Mouse (Mus musculus): ENCODE data around the gene Adam12. TPM values are rescaled to one million over a fixed set of nuclear protein-coding genes. Genes with fewer than 3 reads are reported as not detected.

Gene Adam12
- polyA plus RNA-seq, 1 experiment from 2014 or later = 2.8 TPM

DNA sequence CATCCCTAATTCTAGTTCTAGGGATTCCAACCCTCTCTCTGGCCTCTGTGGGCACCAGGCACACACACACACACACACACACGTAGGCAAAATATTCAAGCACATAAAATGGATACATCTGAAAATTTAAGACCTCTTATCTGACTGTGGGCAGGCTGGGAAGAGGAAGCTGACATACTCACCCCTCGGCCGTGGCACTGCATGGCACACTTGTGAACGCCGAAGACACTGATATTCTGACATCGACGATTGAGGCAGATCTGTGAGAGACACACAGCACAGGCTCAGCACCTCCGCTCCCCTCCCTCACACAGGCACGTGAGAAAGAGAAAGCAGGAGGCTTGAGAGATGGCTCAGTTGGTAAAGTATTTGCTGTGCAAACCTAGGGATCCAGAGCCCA, 315.7 kb downstream of the Adam12 start:
- Histone ChIP-seq H3K27me3 (ENCODE audit: insufficient read depth, low read length) (no peaks in the 10 kb centered on the region), H3K4me1 (replicated peaks; ENCODE audit: insufficient read depth, low read length) (no peaks in the 10 kb centered on the region), H3K4me3 (replicated peaks; ENCODE audit: low read depth, low read length) (no peak overlapping the region), H3K9ac (ENCODE audit: low read depth, low read length) (no peak overlapping the region), H3K9me3 (replicated peaks; ENCODE audit: low read length) (no peaks in the 10 kb centered on the region; the same call in 1 of the 2 replicates), H3K36me3 (ENCODE audit: insufficient read depth, low read length) (no peaks in the 10 kb centered on the region), H3K27ac (no peak overlapping the region), H3K4me2 (ENCODE audit: low read length) (no peak overlapping the region)
- TF ChIP-seq CTCF (IDR thresholded peaks at IDR 0.05; ENCODE audit: low read depth) = no peak
- ATAC-seq (replicated peaks; ENCODE audit: low FRiP score, low read depth) (no peak), DNase-seq (ENCODE audit: low spot score) (no peak)
- 88% methylated on average over 9 of the region's 9 CpGs for WGBS

DNA sequence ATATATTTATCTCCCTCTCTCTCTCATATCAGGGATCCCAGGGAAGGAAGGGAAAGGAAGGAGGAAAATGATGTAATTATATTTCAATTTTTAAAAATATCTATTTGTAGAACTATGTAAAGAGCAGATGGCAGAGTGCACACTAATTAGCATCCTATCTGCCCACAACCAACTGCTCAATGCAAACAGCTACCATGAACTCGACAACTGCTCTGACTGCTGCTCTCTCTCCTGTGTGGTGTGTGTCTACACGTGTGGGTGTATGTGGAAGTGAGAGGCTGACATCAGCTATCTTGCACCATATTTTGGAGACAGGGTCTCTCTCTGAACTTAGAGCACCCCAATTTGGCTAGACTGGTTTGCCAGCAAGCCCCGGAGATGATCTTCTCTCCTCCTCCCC, 320.1 kb downstream of the Adam12 start:
- no peaks in the 10 kb centered on the region for H3K27me3 ChIP-seq (ENCODE audit: insufficient read depth, low read length)
- no peak for TF ChIP-seq CTCF (IDR thresholded peaks at IDR 0.05; ENCODE audit: low read depth)
- ATAC-seq (replicated peaks; ENCODE audit: low FRiP score, low read depth) = no peak
- H3K27ac ChIP-seq = no peak overlapping the region
- no peaks in the 10 kb centered on the region for H3K36me3 ChIP-seq (ENCODE audit: insufficient read depth, low read length)
- H3K4me1 ChIP-seq (replicated peaks; ENCODE audit: insufficient read depth, low read length) = no peaks in the 10 kb centered on the region
- H3K9me3 ChIP-seq (replicated peaks; ENCODE audit: low read length) = no peaks in the 10 kb centered on the region; the same call in 1 of the 2 replicates
- no peak for DNase-seq (ENCODE audit: low spot score)
- H3K4me3 ChIP-seq (replicated peaks; ENCODE audit: low read depth, low read length) = no peak overlapping the region
- 93% methylated on average over 3 of the region's 3 CpGs for WGBS
- no peak overlapping the region for H3K9ac ChIP-seq (ENCODE audit: low read depth, low read length)
- no peak overlapping the region for H3K4me2 ChIP-seq (ENCODE audit: low read length)

DNA sequence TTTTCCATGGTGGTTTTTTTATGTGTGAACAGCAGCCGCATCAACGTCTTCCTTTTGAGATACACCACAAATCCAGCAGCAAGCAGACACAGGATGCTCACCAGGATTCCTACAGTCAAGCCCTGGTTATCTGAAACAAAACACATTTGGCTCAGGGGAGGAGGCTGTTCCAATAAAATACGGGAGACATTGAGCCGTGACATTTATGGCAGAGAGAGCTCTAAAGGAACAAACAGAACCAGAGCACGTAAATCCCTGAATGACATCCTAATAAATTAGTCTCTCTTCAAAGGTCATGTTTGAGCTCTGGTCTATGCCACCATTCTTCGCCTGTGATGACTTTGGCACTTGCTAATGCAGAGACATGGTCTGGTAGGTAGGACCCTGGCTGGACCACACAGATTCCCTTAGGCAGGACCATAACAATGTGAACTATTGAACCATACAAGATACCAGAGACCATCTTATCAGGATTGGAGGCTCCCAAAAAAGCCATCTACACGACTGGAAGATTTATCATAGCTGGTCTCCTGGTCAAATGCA, 322.0 kb downstream of the Adam12 start:
- Histone ChIP-seq H3K4me1 (replicated peaks; ENCODE audit: insufficient read depth, low read length) (no peaks in the 10 kb centered on the region), H3K4me2 (ENCODE audit: low read length) (no peak overlapping the region), H3K36me3 (ENCODE audit: insufficient read depth, low read length) (no peaks in the 10 kb centered on the region), H3K9me3 (replicated peaks; ENCODE audit: low read length) (no peaks in the 10 kb centered on the region; the same call in none of the 2 replicates), H3K4me3 (replicated peaks; ENCODE audit: low read depth, low read length) (no peak overlapping the region), H3K27ac (no peak overlapping the region), H3K9ac (ENCODE audit: low read depth, low read length) (no peak overlapping the region), H3K27me3 (ENCODE audit: insufficient read depth, low read length) (no peaks in the 10 kb centered on the region)
- ATAC-seq (replicated peaks; ENCODE audit: low FRiP score, low read depth) (no peak), DNase-seq (ENCODE audit: low spot score) (peak; percentile 59)
- WGBS = 25% methylated on average over 7 of the region's 7 CpGs
- TF ChIP-seq CTCF (IDR thresholded peaks at IDR 0.05; ENCODE audit: low read depth) = no peak

DNA sequence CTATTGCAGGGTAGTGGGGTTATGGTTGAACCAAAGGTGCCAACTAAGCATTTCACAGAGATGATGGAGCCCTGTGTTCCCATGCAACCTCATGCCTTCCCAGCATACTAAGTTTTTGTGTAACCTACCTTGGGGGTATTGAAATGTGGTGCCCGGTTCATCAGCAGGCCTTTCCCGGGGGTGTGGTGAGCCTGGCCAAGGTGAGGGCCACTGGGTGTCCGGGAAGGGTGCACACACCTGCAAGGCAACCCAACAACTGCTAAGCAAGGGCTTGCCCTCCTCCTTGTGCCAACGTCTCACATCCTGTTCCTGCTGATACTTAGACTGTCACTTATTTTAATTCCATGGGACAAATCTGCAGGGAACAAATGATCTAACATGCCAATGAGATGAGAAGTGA, 323.0 kb downstream of the Adam12 start:
- TF ChIP-seq CTCF (IDR thresholded peaks at IDR 0.05; ENCODE audit: low read depth) = no peak

GRCm38 (mm10) chr7:133899391-133899790, 332.6 kb downstream of the Adam12 start:
- Histone ChIP-seq H3K9me3 (replicated peaks; ENCODE audit: low read length) (no peaks in the 10 kb centered on the region), H3K4me1 (replicated peaks; ENCODE audit: insufficient read depth, low read length) (no peaks in the 10 kb centered on the region), H3K4me2 (ENCODE audit: low read length) (no peak overlapping the region), H3K27me3 (ENCODE audit: insufficient read depth, low read length) (no peaks in the 10 kb centered on the region), H3K4me3 (replicated peaks; ENCODE audit: low read depth, low read length) (no peak overlapping the region), H3K36me3 (ENCODE audit: insufficient read depth, low read length) (no peaks in the 10 kb centered on the region), H3K9ac (ENCODE audit: low read depth, low read length) (no peak overlapping the region), H3K27ac (no peak overlapping the region)
- DNase-seq (ENCODE audit: low spot score) = no peak
- 91% methylated on average over 4 of the region's 4 CpGs for WGBS
- TF ChIP-seq CTCF (IDR thresholded peaks at IDR 0.05; ENCODE audit: low read depth) = no peak
- no peak for ATAC-seq (replicated peaks; ENCODE audit: low FRiP score, low read depth)

More for the DNA sequence above, 323.0 kb downstream of the Adam12 start:
- Histone ChIP-seq H3K27ac (no peak overlapping the region), H3K4me2 (ENCODE audit: low read length) (no peak overlapping the region), H3K4me1 (replicated peaks; ENCODE audit: insufficient read depth, low read length) (no peaks in the 10 kb centered on the region), H3K9ac (ENCODE audit: low read depth, low read length) (no peak overlapping the region), H3K4me3 (replicated peaks; ENCODE audit: low read depth, low read length) (no peak overlapping the region), H3K36me3 (ENCODE audit: insufficient read depth, low read length) (no peaks in the 10 kb centered on the region), H3K9me3 (replicated peaks; ENCODE audit: low read length) (no peaks in the 10 kb centered on the region; the same call in 1 of the 2 replicates), H3K27me3 (ENCODE audit: insufficient read depth, low read length) (no peaks in the 10 kb centered on the region)
- no peak for ATAC-seq (replicated peaks; ENCODE audit: low FRiP score, low read depth)
- no peak for DNase-seq (ENCODE audit: low spot score)
- WGBS = 81% methylated on average over 4 of the region's 4 CpGs

- H3K27ac ChIP-seq = no peak overlapping the region
- no peak overlapping the region for H3K9ac ChIP-seq (ENCODE audit: low read depth, low read length)
- no peak for DNase-seq (ENCODE audit: low spot score)
- H3K27me3 ChIP-seq (ENCODE audit: insufficient read depth, low read length) = no peaks in the 10 kb centered on the region
- H3K9me3 ChIP-seq (replicated peaks; ENCODE audit: low read length) = no peaks in the 10 kb centered on the region
- no peak for TF ChIP-seq CTCF (IDR thresholded peaks at IDR 0.05; ENCODE audit: low read depth)
- no peaks in the 10 kb centered on the region for H3K36me3 ChIP-seq (ENCODE audit: insufficient read depth, low read length)
- no peak overlapping the region for H3K4me2 ChIP-seq (ENCODE audit: low read length)
- no peak for ATAC-seq (replicated peaks; ENCODE audit: low FRiP score, low read depth)
- no peaks in the 10 kb centered on the region for H3K4me1 ChIP-seq (replicated peaks; ENCODE audit: insufficient read depth, low read length)
- no peak overlapping the region for H3K4me3 ChIP-seq (replicated peaks; ENCODE audit: low read depth, low read length)
- WGBS = 68% methylated on average over 4 of the region's 4 CpGs
Observed at GRCm38 (mm10) chr7:133891796-133892195, 340.1 kb downstream of the Adam12 start.

GRCm38 (mm10) chr7:133891298-133891697, 340.6 kb downstream of the Adam12 start:
- H3K9ac ChIP-seq (ENCODE audit: low read depth, low read length) = no peak overlapping the region
- no peak for DNase-seq (ENCODE audit: low spot score)
- 84% methylated on average over 9 of the region's 9 CpGs for WGBS
- no peaks in the 10 kb centered on the region for H3K4me1 ChIP-seq (replicated peaks; ENCODE audit: insufficient read depth, low read length)
- no peak for TF ChIP-seq CTCF (IDR thresholded peaks at IDR 0.05; ENCODE audit: low read depth)
- H3K36me3 ChIP-seq (ENCODE audit: insufficient read depth, low read length) = no peaks in the 10 kb centered on the region
- no peak overlapping the region for H3K4me2 ChIP-seq (ENCODE audit: low read length)
- H3K9me3 ChIP-seq (replicated peaks; ENCODE audit: low read length) = no peaks in the 10 kb centered on the region
- H3K4me3 ChIP-seq (replicated peaks; ENCODE audit: low read depth, low read length) = no peak overlapping the region
- ATAC-seq (replicated peaks; ENCODE audit: low FRiP score, low read depth) = no peak
- H3K27me3 ChIP-seq (ENCODE audit: insufficient read depth, low read length) = no peaks in the 10 kb centered on the region
- no peak overlapping the region for H3K27ac ChIP-seq

All from kidney, postnatal 0 days (tissue).